Mouse (Mus musculus) kidney, adult 2 months (tissue): ENCODE measurements at regions not wholly inside any gene's neighbourhood (a gene's known extent, or its start where the extent isn't known, plus 50 kb on each side); places are given as distances from the start of the nearest gene placed in this dataset.

Experiments
- CTCF ChIP-seq: fragments of 200-500 bp; conservative IDR thresholded peaks from 2 replicates; pipeline ENCODE4 v1.5.1; 2011; ENCODE audit warnings: low read depth, mild to moderate bottlenecking, control low read depth, low read length, moderate library complexity, mixed read lengths; ENCODE audit not compliant: insufficient read depth, insufficient read length
- POLR2A ChIP-seq: fragments of 200-500 bp; IDR thresholded peaks from one replicate; pipeline ENCODE4 v1.6.1; 2011; ENCODE audit warnings: low read depth, low read length, control low read depth

DNA sequence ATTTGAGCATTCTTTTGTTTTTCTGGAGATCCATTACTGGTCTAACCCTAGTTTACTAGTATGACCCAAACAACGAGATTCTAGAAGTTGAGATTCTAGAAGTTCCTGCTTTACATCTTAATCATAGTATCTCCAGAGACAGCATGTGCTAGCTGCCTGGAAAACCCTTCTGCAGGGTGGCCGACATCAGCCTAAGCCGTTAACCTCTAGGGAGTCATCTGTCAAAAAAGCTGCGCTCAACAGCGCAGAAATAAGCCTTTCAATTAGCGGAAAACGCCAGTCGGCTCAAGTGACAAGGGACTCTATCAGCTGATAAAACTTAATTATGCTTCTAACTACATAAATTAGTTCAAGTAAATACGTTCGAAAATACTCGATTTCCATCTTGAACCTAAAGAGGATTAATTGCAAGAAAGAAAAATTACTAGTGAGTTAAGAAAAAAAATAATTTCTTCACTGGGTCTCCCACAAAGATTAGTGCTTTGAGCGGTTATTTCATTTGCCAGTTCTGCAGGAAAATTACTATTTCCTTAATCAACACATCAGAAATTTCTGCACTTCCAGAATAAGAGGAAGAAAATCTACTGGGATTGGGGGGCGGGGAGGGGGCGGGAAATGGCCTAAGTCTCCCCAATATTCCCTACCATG lies 53.0 kb upstream of the Chd2 start:
- TF ChIP-seq POLR2A (no peak), CTCF (no peak)
